Mouse (Mus musculus): ENCODE measurements around the gene Socs2. TPM values are rescaled to one million over a fixed set of nuclear protein-coding genes. Genes with fewer than 3 reads are reported as not detected.

Gene Socs2
- polyA plus RNA-seq, 1 experiment from 2014 or later, result 139 TPM

DNA sequence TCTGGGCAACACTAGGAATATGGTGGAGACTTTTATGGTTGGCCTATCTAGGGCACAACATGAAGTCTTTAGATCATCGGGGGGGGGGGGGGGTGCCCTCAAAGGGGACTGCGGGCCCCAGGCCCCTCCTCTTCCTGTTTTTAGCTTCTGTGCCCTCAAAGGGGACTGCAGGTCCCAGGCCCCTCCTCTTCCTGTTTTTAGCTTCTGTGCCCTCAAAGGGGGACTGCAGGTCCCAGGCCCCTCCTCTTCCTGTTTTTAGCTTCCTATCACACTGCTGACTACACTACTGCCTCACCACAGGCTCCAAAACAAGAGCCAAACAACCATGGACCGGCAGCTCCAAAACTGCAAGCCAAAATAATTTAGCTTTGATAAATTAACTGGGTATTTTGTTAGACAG, 59.3 kb downstream of the Socs2 start:
- 90% methylated on average over 3 of the region's 3 CpGs for WGBS
- no peak overlapping the region for H3K4me3 ChIP-seq
- no peaks in the 10 kb centered on the region for H3K36me3 ChIP-seq
- H3K9me3 ChIP-seq, result 0 out of 2 replicates have a peak, but pooled peaks cover under 1% of the 10 kb centered on the region
- H3K9ac ChIP-seq, result no peak overlapping the region
- no peak for ATAC-seq (ENCODE audit: low read depth)
- no peak overlapping the region for H3K27ac ChIP-seq (replicated peaks)
- H3K4me2 ChIP-seq, result no peak overlapping the region
- no peaks in the 10 kb centered on the region for H3K27me3 ChIP-seq
- H3K4me1 ChIP-seq (replicated peaks), result peaks cover 7% of the 10 kb centered on the region

DNA sequence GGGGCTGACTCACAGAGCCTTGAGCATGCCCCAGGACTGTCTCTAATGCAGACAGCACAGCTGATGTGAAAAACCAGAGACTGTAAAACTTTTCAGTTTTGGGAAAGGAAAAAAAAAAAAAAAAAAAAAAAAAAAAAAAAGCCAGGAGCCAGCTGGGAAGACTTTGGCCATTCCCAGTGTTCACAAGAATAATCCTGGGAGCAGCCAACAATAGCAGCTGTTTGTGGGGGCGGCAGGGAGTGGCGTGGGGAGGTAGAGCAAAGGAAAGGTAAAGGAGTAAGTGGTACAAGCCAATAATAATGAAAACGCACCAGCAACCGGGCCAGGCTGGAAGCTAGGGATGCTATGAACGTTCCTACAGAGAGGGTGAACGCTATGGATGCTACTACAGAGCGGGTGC, 60.3 kb downstream of the Socs2 start:
- WGBS, result 82% methylated on average over 7 of the region's 7 CpGs
- Histone ChIP-seq H3K9ac (no peak overlapping the region), H3K27ac (replicated peaks) (no peak overlapping the region), H3K27me3 (no peaks in the 10 kb centered on the region), H3K4me1 (replicated peaks) (peaks cover 7% of the 10 kb centered on the region), H3K4me3 (no peak overlapping the region), H3K36me3 (no peaks in the 10 kb centered on the region), H3K9me3 (peaks cover 6% of the 10 kb centered on the region; the same call in 1 of the 2 replicates), H3K4me2 (no peak overlapping the region)
- no peak for ATAC-seq (ENCODE audit: low read depth)

DNA sequence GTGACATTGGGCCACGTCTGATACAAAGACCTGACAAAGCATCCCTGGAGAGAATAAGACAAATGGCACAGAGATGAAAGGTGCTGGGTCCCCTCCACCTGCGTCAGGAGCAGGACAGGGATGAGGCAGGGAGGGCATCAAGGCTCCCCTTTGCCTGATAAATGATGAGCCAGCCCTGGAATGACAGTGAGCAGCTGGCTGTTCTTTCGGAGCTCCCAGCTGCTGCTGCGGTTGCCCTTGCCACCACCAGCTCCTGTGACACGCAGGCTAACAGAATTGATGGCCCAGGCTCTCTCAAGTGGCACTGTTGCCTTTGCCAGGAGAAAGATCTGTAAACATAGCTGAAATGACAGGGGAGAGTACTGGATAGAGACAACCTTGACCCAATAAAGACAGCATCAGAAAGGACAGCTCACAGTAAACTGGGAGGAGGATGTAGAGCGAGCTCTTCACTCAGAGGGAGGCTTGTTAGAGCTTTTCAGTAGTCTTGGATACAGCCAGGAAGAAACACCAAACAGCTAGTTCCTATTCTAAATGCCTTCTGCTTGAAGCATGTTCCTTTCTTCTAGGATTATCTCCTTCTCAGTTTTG, 61.2 kb downstream of the Socs2 start:
- H3K27ac ChIP-seq (replicated peaks), result 0 out of 2 replicates have a peak overlapping the region, but pooled peaks have one; percentile 28
- ATAC-seq (ENCODE audit: low read depth), result no peak; the same call in 1 of the 2 replicates
- H3K9me3 ChIP-seq, result peaks cover 6% of the 10 kb centered on the region; the same call in 1 of the 2 replicates

DNA sequence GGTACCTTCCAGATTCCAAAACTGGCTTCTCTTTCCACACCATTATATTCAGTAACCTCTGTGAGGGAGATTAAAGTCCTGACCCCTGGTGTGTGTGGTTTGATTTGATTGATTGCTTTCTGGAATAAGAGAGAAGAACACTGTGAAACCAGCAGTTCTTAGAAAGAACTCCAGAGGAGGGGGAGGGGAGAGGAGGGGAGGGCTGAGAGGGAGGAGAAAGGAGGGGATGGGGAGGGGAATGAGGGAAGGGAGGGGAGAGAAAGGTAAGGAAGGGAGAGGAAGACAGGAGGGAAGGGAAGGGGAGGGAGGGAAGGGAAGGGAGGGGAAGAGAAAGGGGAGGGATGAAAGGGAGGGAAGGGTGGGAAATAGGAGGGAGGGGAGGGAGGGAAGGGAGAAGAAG, 62.3 kb downstream of the Socs2 start:
- peaks cover 9% of the 10 kb centered on the region; the same call in 1 of the 2 replicates for H3K9me3 ChIP-seq
- H3K27me3 ChIP-seq, result no peaks in the 10 kb centered on the region
- no peak overlapping the region for H3K4me2 ChIP-seq
- H3K36me3 ChIP-seq, result no peaks in the 10 kb centered on the region
- H3K9ac ChIP-seq, result no peak overlapping the region
- no peak overlapping the region for H3K27ac ChIP-seq (replicated peaks)
- ATAC-seq (ENCODE audit: low read depth), result no peak
- peaks cover 7% of the 10 kb centered on the region for H3K4me1 ChIP-seq (replicated peaks)
- H3K4me3 ChIP-seq, result no peak overlapping the region

More for the DNA sequence above, 61.2 kb downstream of the Socs2 start:
- Histone ChIP-seq H3K4me3 (no peak overlapping the region), H3K36me3 (no peaks in the 10 kb centered on the region), H3K9ac (no peak overlapping the region), H3K4me1 (replicated peaks) (peaks cover 7% of the 10 kb centered on the region), H3K27me3 (no peaks in the 10 kb centered on the region), H3K4me2 (no peak overlapping the region)
- WGBS, result 24% methylated on average over 6 of the region's 6 CpGs

DNA sequence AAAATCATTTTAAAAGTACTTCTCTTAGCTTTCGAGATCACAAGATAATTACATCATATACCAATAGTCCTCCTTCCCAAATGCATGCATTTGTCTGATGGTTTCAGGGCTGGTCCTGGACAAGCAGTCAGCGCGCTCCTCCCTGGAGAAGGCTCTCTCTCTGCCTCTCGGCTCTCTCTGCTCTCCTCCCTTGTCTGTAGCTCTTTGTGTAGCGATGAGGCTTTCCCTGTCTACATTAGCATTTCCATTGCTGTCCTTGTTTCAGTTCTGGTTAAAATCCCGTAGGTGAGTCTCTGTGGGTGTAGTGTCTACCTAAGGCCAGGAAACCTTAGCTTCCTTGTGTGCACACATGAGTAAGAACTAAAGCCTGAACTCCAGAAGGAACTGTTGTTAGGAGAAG, 62.9 kb downstream of the Socs2 start:
- H3K27ac ChIP-seq (replicated peaks), result no peak overlapping the region
- ATAC-seq (ENCODE audit: low read depth), result no peak

DNA sequence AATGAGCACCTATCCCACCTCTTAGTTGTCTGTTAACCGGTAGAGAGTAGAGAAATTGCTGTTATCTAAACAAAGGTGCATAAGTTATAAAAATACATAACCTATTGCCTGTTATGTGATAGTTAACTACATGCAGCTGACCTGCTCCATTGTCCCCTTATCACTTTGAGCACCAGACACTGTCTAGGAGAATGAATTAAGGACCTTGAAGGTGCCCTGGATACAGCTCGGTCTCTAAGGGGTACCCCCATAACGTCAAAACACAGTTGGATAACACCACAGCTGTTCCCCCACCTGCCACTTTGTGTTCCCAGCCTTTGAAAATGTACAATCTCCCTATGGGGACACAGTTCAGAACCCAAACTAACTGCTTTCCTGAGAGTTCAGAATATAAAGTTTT, 68.5 kb downstream of the Socs2 start:
- no peak overlapping the region for H3K9ac ChIP-seq
- no peak for ATAC-seq (ENCODE audit: low read depth)
- peaks cover 9% of the 10 kb centered on the region; the same call in 1 of the 2 replicates for H3K9me3 ChIP-seq
- no peaks in the 10 kb centered on the region for H3K4me1 ChIP-seq (replicated peaks)
- H3K27me3 ChIP-seq, result no peaks in the 10 kb centered on the region
- WGBS, result 76% methylated on average over 3 of the region's 3 CpGs
- H3K4me3 ChIP-seq, result no peak overlapping the region
- no peaks in the 10 kb centered on the region for H3K36me3 ChIP-seq
- H3K4me2 ChIP-seq, result no peak overlapping the region
- H3K27ac ChIP-seq (replicated peaks), result no peak overlapping the region

More for the DNA sequence above, 62.9 kb downstream of the Socs2 start:
- Histone ChIP-seq H3K9me3 (peaks cover 9% of the 10 kb centered on the region; the same call in 1 of the 2 replicates), H3K4me1 (replicated peaks) (peaks cover 7% of the 10 kb centered on the region), H3K4me3 (no peak overlapping the region), H3K9ac (no peak overlapping the region), H3K4me2 (no peak overlapping the region), H3K36me3 (no peaks in the 10 kb centered on the region), H3K27me3 (no peaks in the 10 kb centered on the region)
- whole genome bisulfite sequencing, result 70% methylated on average over 6 of the region's 6 CpGs

DNA sequence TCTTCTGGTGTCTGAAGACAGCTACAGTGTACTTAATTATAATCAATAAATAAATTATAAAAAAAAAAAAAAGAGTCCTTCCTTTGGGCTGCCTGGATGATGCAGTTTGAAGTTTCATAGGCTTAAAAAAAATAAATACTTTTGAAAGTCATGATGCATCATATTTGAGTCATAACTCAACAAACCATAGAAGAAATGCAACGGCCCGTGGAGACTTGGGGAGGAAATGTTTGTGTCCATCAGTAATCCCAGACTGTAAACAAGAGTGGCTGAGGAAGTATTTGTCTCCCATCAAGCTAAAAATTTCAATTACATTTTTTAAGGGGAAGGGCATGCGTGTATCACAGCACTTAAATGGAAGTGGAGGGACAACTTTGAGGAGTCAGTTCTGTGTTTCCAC, 69.2 kb downstream of the Socs2 start:
- Histone ChIP-seq H3K27ac (replicated peaks) (no peak overlapping the region), H3K4me2 (no peak overlapping the region), H3K4me1 (replicated peaks) (no peaks in the 10 kb centered on the region), H3K9me3 (peaks cover 9% of the 10 kb centered on the region; the same call in 1 of the 2 replicates), H3K36me3 (no peaks in the 10 kb centered on the region), H3K27me3 (no peaks in the 10 kb centered on the region), H3K9ac (no peak overlapping the region), H3K4me3 (no peak overlapping the region)
- ATAC-seq (ENCODE audit: low read depth), result no peak
- WGBS, result 95% methylated on average over 3 of the region's 3 CpGs

DNA sequence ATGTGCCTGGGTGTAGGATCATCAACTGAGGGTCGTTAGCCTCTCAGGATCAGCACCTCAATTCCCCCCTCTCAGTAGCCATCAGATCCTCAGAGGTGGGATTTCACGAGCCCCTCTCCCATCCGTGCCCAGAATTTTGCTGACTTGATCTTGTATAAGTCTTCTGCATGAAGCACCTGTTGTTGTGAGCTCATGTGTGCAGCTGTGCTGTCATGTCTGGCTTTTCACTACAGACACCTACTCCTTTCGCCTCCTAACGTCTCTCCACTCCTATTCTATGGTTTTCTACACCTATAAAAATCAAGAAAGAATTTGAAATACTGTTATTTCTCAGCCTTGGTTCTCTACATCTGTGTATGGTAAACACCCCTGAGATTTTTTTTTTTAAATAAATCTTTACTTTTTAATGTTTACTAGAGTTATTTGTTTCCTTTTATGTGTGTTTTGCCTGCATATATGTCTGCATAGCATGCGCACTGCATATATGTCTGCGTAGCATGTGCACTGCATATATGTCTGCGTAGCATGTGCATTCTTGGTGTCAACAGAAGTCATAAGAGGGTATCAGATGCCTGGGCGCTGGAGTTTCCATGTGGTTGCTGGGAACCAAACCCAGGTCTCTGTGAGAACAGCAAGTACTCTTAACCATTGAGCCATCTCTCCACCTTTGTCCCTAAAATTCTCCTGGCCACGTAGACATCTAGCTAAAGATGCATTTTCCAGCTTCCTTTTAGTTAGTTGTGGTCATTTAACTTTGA, 74.0 kb downstream of the Socs2 start:
- no peak overlapping the region for H3K27ac ChIP-seq (replicated peaks)
- no peaks in the 10 kb centered on the region for H3K4me1 ChIP-seq (replicated peaks)
- 87% methylated on average over 10 of the region's 10 CpGs for WGBS
- H3K4me3 ChIP-seq, result no peak overlapping the region
- no peak overlapping the region for H3K4me2 ChIP-seq
- H3K9me3 ChIP-seq, result no peaks in the 10 kb centered on the region
- no peak for ATAC-seq (ENCODE audit: low read depth)
- no peaks in the 10 kb centered on the region for H3K27me3 ChIP-seq
- H3K36me3 ChIP-seq, result no peaks in the 10 kb centered on the region
- no peak overlapping the region for H3K9ac ChIP-seq

DNA sequence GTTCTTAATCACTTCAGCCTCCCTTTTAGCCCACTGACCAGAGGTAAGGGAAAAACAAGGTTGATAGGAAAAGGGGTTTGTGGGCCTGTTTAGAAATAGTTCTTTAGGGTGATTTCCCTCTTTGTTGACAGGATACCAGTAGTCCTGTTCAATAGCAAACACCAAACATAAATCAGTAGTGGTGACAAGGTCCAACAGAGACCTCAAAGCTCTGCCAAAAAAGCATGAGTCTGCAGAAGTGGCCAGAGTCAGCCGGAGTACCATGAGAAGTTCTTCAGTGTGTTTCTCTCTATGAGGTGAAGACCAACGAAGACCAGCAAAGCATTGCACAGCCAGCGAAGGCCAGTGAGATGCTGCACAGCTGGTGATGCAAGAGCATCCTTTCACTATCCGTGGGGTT, 76.3 kb downstream of the Socs2 start:
- no peak for ATAC-seq (ENCODE audit: low read depth)
- H3K4me1 ChIP-seq (replicated peaks), result peaks cover 11% of the 10 kb centered on the region
- H3K27ac ChIP-seq (replicated peaks), result no peak overlapping the region
- no peaks in the 10 kb centered on the region for H3K27me3 ChIP-seq
- WGBS, result 91% methylated on average over 4 of the region's 4 CpGs
- H3K9me3 ChIP-seq, result no peaks in the 10 kb centered on the region
- H3K4me3 ChIP-seq, result no peak overlapping the region
- no peaks in the 10 kb centered on the region for H3K36me3 ChIP-seq
- H3K4me2 ChIP-seq, result no peak overlapping the region
- no peak overlapping the region for H3K9ac ChIP-seq

DNA sequence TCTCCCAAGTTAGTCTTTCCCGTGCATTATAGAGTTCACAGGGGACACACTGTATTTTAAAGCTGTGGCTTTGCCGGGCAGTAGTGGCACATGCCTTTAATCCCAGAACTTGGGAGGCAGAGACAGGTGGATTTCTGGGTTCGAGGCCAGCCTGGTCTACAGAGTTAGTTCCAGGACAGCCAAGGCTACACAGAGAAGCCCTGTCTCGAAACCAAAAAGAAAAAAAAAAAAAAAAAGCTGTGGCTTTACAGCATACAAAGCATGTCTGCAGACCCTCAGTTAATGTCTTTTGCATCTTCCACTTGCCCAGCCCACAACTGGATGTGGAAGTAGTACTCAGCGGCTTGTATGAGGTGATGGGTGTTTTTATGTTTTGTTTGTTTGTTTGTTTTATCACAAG, 79.4 kb downstream of the Socs2 start:
- 59% methylated on average over 5 of the region's 5 CpGs for WGBS
- Histone ChIP-seq H3K4me3 (no peak overlapping the region), H3K27me3 (no peaks in the 10 kb centered on the region), H3K36me3 (no peaks in the 10 kb centered on the region), H3K9ac (no peak overlapping the region), H3K9me3 (no peaks in the 10 kb centered on the region), H3K4me2 (no peak overlapping the region), H3K27ac (replicated peaks) (0 out of 2 replicates have a peak overlapping the region, but pooled peaks have one; percentile 42), H3K4me1 (replicated peaks) (peaks cover 11% of the 10 kb centered on the region)
- ATAC-seq (ENCODE audit: low read depth), result no peak

DNA sequence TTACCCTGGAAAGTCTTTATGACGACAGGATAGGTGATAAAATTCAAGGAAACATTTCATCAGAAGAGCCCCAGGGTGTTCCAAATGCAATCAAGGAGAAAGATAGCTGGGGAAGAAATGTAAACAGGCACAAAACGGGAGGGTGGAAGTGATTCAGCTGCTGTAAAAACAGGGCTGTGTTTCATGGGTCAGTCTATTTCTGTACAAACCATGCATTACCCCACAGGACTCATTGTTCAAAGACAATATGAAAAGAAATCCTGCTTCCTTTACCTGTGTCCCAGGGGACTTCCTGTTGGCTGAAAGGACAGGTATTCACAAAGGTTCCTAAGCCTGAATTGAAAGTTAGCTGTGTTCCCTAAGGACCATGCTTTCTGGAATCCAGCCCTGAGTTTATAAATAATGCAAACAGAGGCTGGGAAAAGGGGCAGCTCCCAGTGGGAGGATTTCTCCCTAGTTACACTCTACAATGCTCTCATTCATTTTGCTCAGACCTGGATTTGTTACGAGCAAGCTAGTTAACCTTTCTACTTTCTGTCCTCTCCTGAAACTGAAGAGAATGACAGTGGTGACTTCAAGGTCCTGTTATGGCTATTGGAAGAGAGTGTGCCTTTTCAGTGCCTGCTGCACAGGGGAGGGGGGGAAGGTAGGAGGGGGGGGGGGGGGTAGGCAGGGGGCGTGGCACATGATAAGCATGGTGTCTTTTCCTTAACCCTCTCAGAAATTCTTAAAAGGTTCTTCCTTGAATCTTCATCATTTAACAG, 80.0 kb downstream of the Socs2 start:
- Histone ChIP-seq H3K9ac (no peak overlapping the region), H3K27ac (replicated peaks) (peak overlapping the region; percentile 42; the same call in 1 of the 2 replicates), H3K9me3 (no peaks in the 10 kb centered on the region), H3K4me2 (peak overlapping the region; percentile 11; the same call in 1 of the 2 replicates), H3K36me3 (no peaks in the 10 kb centered on the region), H3K4me3 (no peak overlapping the region), H3K27me3 (no peaks in the 10 kb centered on the region), H3K4me1 (replicated peaks) (peaks cover 11% of the 10 kb centered on the region)
- peak; percentile 67; the same call in 1 of the 2 replicates for ATAC-seq (ENCODE audit: low read depth)
- 18% methylated on average over 4 of the region's 4 CpGs for WGBS
